Mouse (Mus musculus): ENCODE measurements around the gene Rbm44. TPM values are rescaled to one million over a fixed set of nuclear protein-coding genes. Genes with fewer than 3 reads are reported as not detected.

Rbm44 gene
- polyA plus RNA-seq, 1 experiment from 2014 or later, result 3.2 TPM

GRCm38 (mm10) chr1:91109302-91109701 is 35.6 kb upstream of the Rbm44 start:
- no peak overlapping the region for H3K4me3 ChIP-seq (ENCODE audit: low read length)
- H3K9ac ChIP-seq (ENCODE audit: low read length), result no peak overlapping the region
- H3K27ac ChIP-seq (ENCODE audit: low read length), result peak overlapping the region; percentile 92
- no peaks in the 10 kb centered on the region for H3K9me3 ChIP-seq (replicated peaks; ENCODE audit: control insufficient read depth, low read length)
- H3K36me3 ChIP-seq (ENCODE audit: control insufficient read depth, insufficient read depth), result peaks cover 67% of the 10 kb centered on the region
- no peaks in the 10 kb centered on the region for H3K27me3 ChIP-seq (ENCODE audit: control insufficient read depth, insufficient read depth, low read length)
- H3K4me1 ChIP-seq (ENCODE audit: control insufficient read depth, insufficient read depth, low read length), result peaks cover 32% of the 10 kb centered on the region
- peak; percentile 81 for ATAC-seq (replicated peaks; ENCODE audit: extremely low read depth, insufficient read depth, low FRiP score)
- H3K4me2 ChIP-seq (ENCODE audit: low read depth, low read length), result 0 out of 2 replicates have a peak overlapping the region, but pooled peaks have one; percentile 7
- 9% methylated on average over 4 of the region's 4 CpGs for WGBS

- no peak overlapping the region for H3K27ac ChIP-seq (ENCODE audit: low read length)
- peaks cover 62% of the 10 kb centered on the region for H3K36me3 ChIP-seq (ENCODE audit: control insufficient read depth, insufficient read depth)
- WGBS, result 91% methylated on average over 14 of the region's 14 CpGs
- no peak for ATAC-seq (replicated peaks; ENCODE audit: extremely low read depth, insufficient read depth, low FRiP score)
- H3K9ac ChIP-seq (ENCODE audit: low read length), result no peak overlapping the region
- H3K9me3 ChIP-seq (replicated peaks; ENCODE audit: control insufficient read depth, low read length), result no peaks in the 10 kb centered on the region
- no peak overlapping the region for H3K4me3 ChIP-seq (ENCODE audit: low read length)
- no peaks in the 10 kb centered on the region for H3K27me3 ChIP-seq (ENCODE audit: control insufficient read depth, insufficient read depth, low read length)
- H3K4me2 ChIP-seq (ENCODE audit: low read depth, low read length), result no peak overlapping the region
- peaks cover 31% of the 10 kb centered on the region for H3K4me1 ChIP-seq (ENCODE audit: control insufficient read depth, insufficient read depth, low read length)
Observed at GRCm38 (mm10) chr1:91112171-91112570, 32.7 kb upstream of the Rbm44 start.

GRCm38 (mm10) chr1:91112606-91113005 is 32.3 kb upstream of the Rbm44 start:
- no peak overlapping the region for H3K4me2 ChIP-seq (ENCODE audit: low read depth, low read length)
- no peaks in the 10 kb centered on the region for H3K27me3 ChIP-seq (ENCODE audit: control insufficient read depth, insufficient read depth, low read length)
- H3K36me3 ChIP-seq (ENCODE audit: control insufficient read depth, insufficient read depth), result peaks cover 60% of the 10 kb centered on the region
- H3K4me1 ChIP-seq (ENCODE audit: control insufficient read depth, insufficient read depth, low read length), result peaks cover 31% of the 10 kb centered on the region
- H3K9ac ChIP-seq (ENCODE audit: low read length), result no peak overlapping the region
- 90% methylated on average over 4 of the region's 4 CpGs for WGBS
- no peak overlapping the region for H3K4me3 ChIP-seq (ENCODE audit: low read length)
- no peak overlapping the region for H3K27ac ChIP-seq (ENCODE audit: low read length)
- no peak for ATAC-seq (replicated peaks; ENCODE audit: extremely low read depth, insufficient read depth, low FRiP score)
- H3K9me3 ChIP-seq (replicated peaks; ENCODE audit: control insufficient read depth, low read length), result no peaks in the 10 kb centered on the region

DNA sequence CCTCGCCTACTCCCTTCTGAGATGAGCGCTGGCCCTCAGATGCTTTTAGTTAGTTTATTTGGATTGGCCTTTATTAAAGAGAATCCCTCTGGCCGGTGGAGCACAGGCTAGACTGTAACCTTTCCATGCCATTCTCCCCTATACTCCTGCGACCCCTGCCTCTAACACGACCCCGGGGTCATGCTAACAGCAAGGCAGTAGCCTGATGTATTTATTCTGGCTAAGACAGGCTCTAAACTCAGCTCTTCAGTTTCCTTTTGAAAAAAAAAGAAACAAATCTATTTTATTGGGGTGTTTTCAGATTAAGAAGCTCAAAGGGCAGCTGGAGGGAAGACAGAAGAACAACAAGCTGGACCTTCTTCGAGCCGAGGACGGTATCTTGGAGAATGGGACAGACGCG is 22.8 kb upstream of the Rbm44 start:
- H3K9ac ChIP-seq (ENCODE audit: low read length), result no peak overlapping the region
- H3K4me1 ChIP-seq (ENCODE audit: control insufficient read depth, insufficient read depth, low read length), result no peaks in the 10 kb centered on the region
- no peak for ATAC-seq (replicated peaks; ENCODE audit: extremely low read depth, insufficient read depth, low FRiP score)
- 85% methylated on average over 11 of the region's 11 CpGs for WGBS
- no peaks in the 10 kb centered on the region for H3K9me3 ChIP-seq (replicated peaks; ENCODE audit: control insufficient read depth, low read length)
- H3K4me2 ChIP-seq (ENCODE audit: low read depth, low read length), result no peak overlapping the region
- H3K27ac ChIP-seq (ENCODE audit: low read length), result no peak overlapping the region
- H3K27me3 ChIP-seq (ENCODE audit: control insufficient read depth, insufficient read depth, low read length), result no peaks in the 10 kb centered on the region
- no peak overlapping the region for H3K4me3 ChIP-seq (ENCODE audit: low read length)
- H3K36me3 ChIP-seq (ENCODE audit: control insufficient read depth, insufficient read depth), result peaks cover 63% of the 10 kb centered on the region

GRCm38 (mm10) chr1:91123004-91123403 is 21.9 kb upstream of the Rbm44 start:
- 88% methylated on average over 5 of the region's 5 CpGs for WGBS
- Histone ChIP-seq H3K4me1 (ENCODE audit: control insufficient read depth, insufficient read depth, low read length) (no peaks in the 10 kb centered on the region), H3K9ac (ENCODE audit: low read length) (no peak overlapping the region), H3K27me3 (ENCODE audit: control insufficient read depth, insufficient read depth, low read length) (no peaks in the 10 kb centered on the region), H3K27ac (ENCODE audit: low read length) (no peak overlapping the region), H3K4me3 (ENCODE audit: low read length) (no peak overlapping the region), H3K4me2 (ENCODE audit: low read depth, low read length) (no peak overlapping the region), H3K36me3 (ENCODE audit: control insufficient read depth, insufficient read depth) (peaks cover 68% of the 10 kb centered on the region), H3K9me3 (replicated peaks; ENCODE audit: control insufficient read depth, low read length) (no peaks in the 10 kb centered on the region)
- no peak for ATAC-seq (replicated peaks; ENCODE audit: extremely low read depth, insufficient read depth, low FRiP score)

GRCm38 (mm10) chr1:91123466-91123865 is 21.4 kb upstream of the Rbm44 start:
- Histone ChIP-seq H3K9me3 (replicated peaks; ENCODE audit: control insufficient read depth, low read length) (peaks cover 4% of the 10 kb centered on the region; the same call in 1 of the 2 replicates), H3K36me3 (ENCODE audit: control insufficient read depth, insufficient read depth) (peaks cover 73% of the 10 kb centered on the region), H3K27ac (ENCODE audit: low read length) (no peak overlapping the region), H3K4me2 (ENCODE audit: low read depth, low read length) (no peak overlapping the region), H3K4me1 (ENCODE audit: control insufficient read depth, insufficient read depth, low read length) (no peaks in the 10 kb centered on the region), H3K9ac (ENCODE audit: low read length) (no peak overlapping the region), H3K27me3 (ENCODE audit: control insufficient read depth, insufficient read depth, low read length) (no peaks in the 10 kb centered on the region), H3K4me3 (ENCODE audit: low read length) (no peak overlapping the region)
- ATAC-seq (replicated peaks; ENCODE audit: extremely low read depth, insufficient read depth, low FRiP score), result no peak
- WGBS, result 78% methylated on average over 3 of the region's 3 CpGs

DNA sequence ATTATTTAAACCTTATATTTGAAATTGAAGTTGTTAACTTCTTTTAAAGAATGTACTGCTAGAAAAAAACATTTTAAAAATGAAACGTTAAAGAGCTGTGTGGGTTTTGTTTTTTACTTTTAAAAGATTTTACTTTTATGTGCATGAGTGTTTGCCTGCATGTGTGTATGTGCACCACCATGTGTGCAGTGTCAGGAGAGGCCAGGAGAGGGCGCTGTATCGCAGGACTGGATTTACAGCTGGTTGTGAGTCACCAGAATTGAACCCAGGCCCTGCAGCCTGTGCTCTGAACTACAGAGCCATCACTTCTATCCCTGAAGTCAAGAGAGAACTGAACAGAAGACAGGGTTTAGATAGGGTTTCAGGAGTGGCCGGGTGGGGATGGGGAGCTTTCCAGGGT is 16.0 kb upstream of the Rbm44 start:
- peaks cover 49% of the 10 kb centered on the region for H3K36me3 ChIP-seq (ENCODE audit: control insufficient read depth, insufficient read depth)
- no peak for ATAC-seq (replicated peaks; ENCODE audit: extremely low read depth, insufficient read depth, low FRiP score)
- 86% methylated on average over 4 of the region's 4 CpGs for WGBS

DNA sequence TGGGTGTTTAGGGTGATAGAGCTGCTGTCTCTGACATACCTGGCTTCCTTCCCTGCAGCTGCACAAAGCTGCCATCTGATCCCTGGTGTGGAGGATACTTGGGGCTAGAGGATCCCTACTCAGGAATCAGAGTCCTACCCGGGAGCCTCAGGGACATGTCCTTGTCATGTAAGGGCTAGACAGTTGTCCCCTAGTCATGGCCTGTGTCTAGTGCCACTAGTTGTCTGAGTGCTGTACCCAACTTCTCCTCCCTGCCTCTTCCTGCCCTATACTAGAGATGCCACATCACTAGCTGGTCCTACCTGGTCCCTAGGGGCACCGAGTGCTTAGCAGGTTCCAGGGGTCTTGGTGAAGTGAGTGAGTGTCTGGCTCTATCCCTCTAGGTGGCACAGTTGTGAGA is 7.9 kb upstream of the Rbm44 start:
- Histone ChIP-seq H3K4me1 (ENCODE audit: control insufficient read depth, insufficient read depth, low read length) (no peaks in the 10 kb centered on the region), H3K4me3 (ENCODE audit: low read length) (no peak overlapping the region), H3K4me2 (ENCODE audit: low read depth, low read length) (no peak overlapping the region), H3K9ac (ENCODE audit: low read length) (no peak overlapping the region), H3K27me3 (ENCODE audit: control insufficient read depth, insufficient read depth, low read length) (no peaks in the 10 kb centered on the region), H3K9me3 (replicated peaks; ENCODE audit: control insufficient read depth, low read length) (no peaks in the 10 kb centered on the region), H3K36me3 (ENCODE audit: control insufficient read depth, insufficient read depth) (no peaks in the 10 kb centered on the region), H3K27ac (ENCODE audit: low read length) (no peak overlapping the region)
- 68% methylated on average over 2 of the region's 2 CpGs for WGBS
- no peak for ATAC-seq (replicated peaks; ENCODE audit: extremely low read depth, insufficient read depth, low FRiP score)

More for the DNA sequence above, 16.0 kb upstream of the Rbm44 start:
- H3K4me3 ChIP-seq (ENCODE audit: low read length), result no peak overlapping the region
- H3K27ac ChIP-seq (ENCODE audit: low read length), result no peak overlapping the region
- no peaks in the 10 kb centered on the region for H3K27me3 ChIP-seq (ENCODE audit: control insufficient read depth, insufficient read depth, low read length)
- H3K4me2 ChIP-seq (ENCODE audit: low read depth, low read length), result no peak overlapping the region
- no peaks in the 10 kb centered on the region for H3K4me1 ChIP-seq (ENCODE audit: control insufficient read depth, insufficient read depth, low read length)
- no peak overlapping the region for H3K9ac ChIP-seq (ENCODE audit: low read length)
- peaks cover 6% of the 10 kb centered on the region; the same call in 1 of the 2 replicates for H3K9me3 ChIP-seq (replicated peaks; ENCODE audit: control insufficient read depth, low read length)

DNA sequence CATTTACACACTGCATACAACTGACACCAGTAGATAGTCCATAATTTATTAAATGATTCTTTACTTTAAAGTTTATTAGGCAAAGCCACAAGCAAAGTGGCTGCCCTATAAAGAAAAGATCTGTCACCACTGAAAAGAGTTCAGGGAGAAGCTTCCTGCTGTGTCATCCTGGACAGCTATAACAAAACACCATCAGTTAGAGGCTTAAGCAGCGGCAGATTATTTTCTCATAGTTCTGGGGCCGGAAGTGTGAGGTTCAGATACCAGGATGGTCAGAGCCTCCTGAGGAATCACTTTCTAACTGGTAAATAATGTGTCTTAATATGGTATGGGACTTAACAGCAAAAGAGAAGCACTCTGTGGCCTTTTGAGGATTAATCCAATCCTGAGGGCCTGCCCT is 6.6 kb downstream of the Rbm44 start:
- no peak for ATAC-seq (replicated peaks; ENCODE audit: extremely low read depth, insufficient read depth, low FRiP score)
- WGBS, result 58% methylated on average over 2 of the region's 2 CpGs

DNA sequence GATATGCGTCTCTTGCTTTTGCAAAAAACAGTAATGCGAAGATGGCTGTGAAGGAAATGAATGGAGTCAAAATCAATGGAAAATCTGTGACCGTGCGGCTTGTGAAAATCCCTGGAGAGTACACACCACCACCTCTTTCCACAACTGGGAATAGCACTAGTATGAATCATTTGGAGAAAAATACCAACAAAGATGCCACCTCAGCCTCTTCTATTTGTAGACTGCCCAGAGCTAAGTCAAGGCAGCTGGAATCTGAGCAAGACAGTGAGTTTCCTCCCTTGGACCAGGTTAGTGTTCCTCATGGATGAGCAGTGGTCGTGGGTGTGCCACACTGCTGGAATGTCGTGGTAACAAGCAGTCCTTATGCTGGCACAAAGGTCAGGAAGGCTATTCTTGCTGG is 21.9 kb downstream of the Rbm44 start:
- Histone ChIP-seq H3K36me3 (ENCODE audit: control insufficient read depth, insufficient read depth) (no peaks in the 10 kb centered on the region), H3K4me3 (ENCODE audit: low read length) (no peak overlapping the region), H3K9ac (ENCODE audit: low read length) (no peak overlapping the region), H3K4me1 (ENCODE audit: control insufficient read depth, insufficient read depth, low read length) (no peaks in the 10 kb centered on the region), H3K27me3 (ENCODE audit: control insufficient read depth, insufficient read depth, low read length) (no peaks in the 10 kb centered on the region), H3K27ac (ENCODE audit: low read length) (no peak overlapping the region), H3K4me2 (ENCODE audit: low read depth, low read length) (no peak overlapping the region), H3K9me3 (replicated peaks; ENCODE audit: control insufficient read depth, low read length) (no peaks in the 10 kb centered on the region)
- ATAC-seq (replicated peaks; ENCODE audit: extremely low read depth, insufficient read depth, low FRiP score), result no peak
- WGBS, result 78% methylated on average over 6 of the region's 6 CpGs

More for the DNA sequence above, 6.6 kb downstream of the Rbm44 start:
- Histone ChIP-seq H3K27me3 (ENCODE audit: control insufficient read depth, insufficient read depth, low read length) (no peaks in the 10 kb centered on the region), H3K36me3 (ENCODE audit: control insufficient read depth, insufficient read depth) (no peaks in the 10 kb centered on the region), H3K4me2 (ENCODE audit: low read depth, low read length) (no peak overlapping the region), H3K4me1 (ENCODE audit: control insufficient read depth, insufficient read depth, low read length) (no peaks in the 10 kb centered on the region), H3K4me3 (ENCODE audit: low read length) (no peak overlapping the region), H3K9ac (ENCODE audit: low read length) (no peak overlapping the region), H3K9me3 (replicated peaks; ENCODE audit: control insufficient read depth, low read length) (no peaks in the 10 kb centered on the region), H3K27ac (ENCODE audit: low read length) (no peak overlapping the region)
